Mouse (Mus musculus): ENCODE data around the gene Rassf10.

The Rassf10 gene

GRCm38 (mm10) chr7:112966382-112966781, 12.6 kb downstream of the Rassf10 start:
- DNase-seq: peak in 1 of 2 experiments; percentile 47

- DNase-seq: no peak
Observed at GRCm38 (mm10) chr7:112966786-112967185, 13.0 kb downstream of the Rassf10 start.

- no peak for DNase-seq
Observed at GRCm38 (mm10) chr7:112983316-112983715, 29.6 kb downstream of the Rassf10 start.

GRCm38 (mm10) chr7:112984704-112985577, 31.2 kb downstream of the Rassf10 start:
- no peak for DNase-seq

GRCm38 (mm10) chr7:112985578-112985949, 31.8 kb downstream of the Rassf10 start:
- no peak for DNase-seq

- DNase-seq: peak in 1 of 2 experiments; percentile 6
Observed at GRCm38 (mm10) chr7:112992928-112993327, 39.2 kb downstream of the Rassf10 start.

- peak in 1 of 2 experiments; percentile 2 for DNase-seq
Observed at GRCm38 (mm10) chr7:113003565-113004255, 49.9 kb downstream of the Rassf10 start.

GRCm38 (mm10) chr7:113005726-113006125, 52.0 kb downstream of the Rassf10 start:
- DNase-seq: peak; percentile 30 to 48

Measured in kidney, adult 8-10 months (tissue).